Mouse (Mus musculus): ENCODE results near the gene Nacc2.

- TF ChIP-seq CTCF (IDR thresholded peaks at IDR 0.05; ENCODE audit: low read depth, low read length) = no peak
- TF ChIP-seq POLR2A (IDR thresholded peaks at IDR 0.05; ENCODE audit: extremely low read depth, insufficient read depth, low read length) = no peak
Observed at GRCm38 (mm10) chr2:26129346-26129745, 6.3 kb upstream of the Nacc2 start.
